Mouse (Mus musculus) stomach, embryonic 15.5 days (tissue): Measurements from ENCODE around the gene Kdm4b. TPM values are rescaled to one million over a fixed set of nuclear protein-coding genes. Genes with fewer than 3 reads are reported as not detected.

Experiments
- ATAC-seq: fragments of 200-750 bp; cut with Nextera tagmentation; 2 replicates; pipeline ENCODE4 v1.8.0; 2017; ENCODE audit warnings: low read depth, moderate number of reproducible peaks, moderate TSS enrichment; ENCODE audit not compliant: insufficient read depth, low FRiP score
- H3K27ac ChIP-seq: fragments of 300-500 bp; sonication (generic); 2 replicates; pipeline ENCODE4 v1.5.1; 2015; ENCODE audit warnings: mild to moderate bottlenecking, inconsistent platforms
- H3K27me3 ChIP-seq: fragments of 300-500 bp; sonication (generic); replicated peaks from 2 replicates; pipeline ENCODE4 v1.6.1; 2015; ENCODE audit warnings: inconsistent platforms
- H3K36me3 ChIP-seq: fragments of 300-500 bp; sonication (generic); 2 replicates; pipeline ENCODE4 v1.6.1; 2015; ENCODE audit warnings: inconsistent platforms
- H3K4me1 ChIP-seq: fragments of 300-500 bp; sonication (generic); 2 replicates; pipeline ENCODE4 v1.6.1; 2015; ENCODE audit warnings: inconsistent platforms
- H3K4me2 ChIP-seq: fragments of 300-500 bp; sonication (generic); 2 replicates; pipeline ENCODE4 v1.6.1; 2015; ENCODE audit warnings: mild to moderate bottlenecking, inconsistent platforms
- H3K4me3 ChIP-seq: fragments of 300-500 bp; sonication (generic); replicated peaks from 2 replicates; pipeline ENCODE4 v1.5.1; 2015; ENCODE audit warnings: inconsistent platforms
- H3K9ac ChIP-seq: fragments of 300-500 bp; sonication (generic); 2 replicates; pipeline ENCODE4 v1.6.1; 2015; ENCODE audit warnings: inconsistent platforms
- H3K9me3 ChIP-seq: fragments of 300-500 bp; sonication (generic); 2 replicates; pipeline ENCODE4 v1.6.1; 2016; ENCODE audit warnings: inconsistent platforms
- WGBS: fragments of 180-500 bp; shearing (Covaris S2); methylation state at CpG from one replicate; pipeline ENCODE4 v1.1.7; 2015; 5-methylcytosine and 5-hydroxymethylcytosine counted together
- polyA plus RNA-seq: library from polyadenylated mRNA; unstranded; fragments of >200 nt; fragmentation: Nextera tagmentation; extraction: Ambion mirVana; gene quantifications from 2 replicates; pipeline ENCODE4 v1.2.1, GENCODE M21; 2015

Gene Kdm4b
- polyA plus RNA-seq, 1 experiment from 2014 or later: 27.8 TPM

DNA sequence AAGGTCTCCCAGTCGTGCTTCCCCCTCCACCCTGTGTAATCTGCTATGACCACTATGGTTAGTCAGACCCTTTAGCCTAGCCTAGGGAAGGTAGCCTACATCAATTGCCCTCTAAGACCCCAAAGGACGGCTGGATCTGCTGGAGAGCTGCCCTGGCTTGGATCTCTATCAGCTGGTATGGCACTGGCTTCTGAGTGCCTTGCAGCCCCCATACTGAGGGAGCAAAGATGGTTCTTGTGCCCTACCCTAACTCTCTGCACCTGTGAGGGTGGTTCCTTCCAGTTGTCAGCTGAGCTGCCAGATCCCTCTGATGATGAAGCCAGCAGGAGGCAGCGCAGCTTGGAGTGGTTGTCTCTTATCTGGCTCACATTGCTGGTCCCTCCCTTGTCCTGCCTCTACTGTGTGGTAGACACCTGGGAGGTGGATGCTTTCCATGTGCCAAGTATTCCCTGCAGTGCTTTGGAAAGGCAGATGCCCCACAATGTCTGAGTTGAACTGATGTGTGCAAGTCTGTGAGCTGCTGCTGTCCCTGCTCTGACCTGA is 33.4 kb downstream of the Kdm4b start:
- no peaks in the 10 kb centered on the region for H3K27me3 ChIP-seq
- H3K4me3 ChIP-seq: no peak overlapping the region
- no peaks in the 10 kb centered on the region for H3K4me1 ChIP-seq
- 78% methylated on average over 3 of the region's 3 CpGs for WGBS
- peaks cover 27% of the 10 kb centered on the region; the same call in 1 of the 2 replicates for H3K36me3 ChIP-seq
- H3K9ac ChIP-seq: no peak overlapping the region
- no peak overlapping the region for H3K4me2 ChIP-seq
- H3K27ac ChIP-seq: no peak overlapping the region
- ATAC-seq: no peak
- H3K9me3 ChIP-seq: no peaks in the 10 kb centered on the region

DNA sequence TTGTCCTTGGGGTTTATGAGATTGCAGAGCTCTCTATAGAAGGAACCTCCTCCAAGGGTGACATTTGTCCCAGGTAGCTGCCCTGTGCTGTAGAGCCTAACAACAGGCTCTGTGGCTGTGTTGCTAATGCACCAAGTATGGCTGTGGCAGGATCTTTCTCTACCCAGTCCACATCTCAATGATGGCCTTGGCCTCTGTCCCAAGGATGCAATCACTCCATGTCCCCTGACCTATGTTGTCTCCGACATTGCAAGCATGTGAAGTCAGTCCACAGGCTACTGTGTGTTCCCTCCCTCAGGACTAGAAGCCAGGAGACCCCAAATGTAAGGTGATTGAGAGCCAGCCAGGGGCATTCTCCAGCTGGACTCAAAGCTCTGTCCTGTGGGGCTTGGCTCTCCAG is 34.0 kb downstream of the Kdm4b start:
- WGBS: 81% methylated on average over 1 of the region's 1 CpGs
- H3K36me3 ChIP-seq: peaks cover 24% of the 10 kb centered on the region; the same call in 1 of the 2 replicates
- no peak overlapping the region for H3K4me3 ChIP-seq
- no peak overlapping the region for H3K4me2 ChIP-seq
- no peaks in the 10 kb centered on the region for H3K4me1 ChIP-seq
- no peak for ATAC-seq
- H3K27ac ChIP-seq: no peak overlapping the region
- no peaks in the 10 kb centered on the region for H3K9me3 ChIP-seq
- H3K27me3 ChIP-seq: no peaks in the 10 kb centered on the region
- no peak overlapping the region for H3K9ac ChIP-seq

GRCm38 (mm10) chr17:56360451-56360850 is 34.6 kb downstream of the Kdm4b start:
- no peaks in the 10 kb centered on the region for H3K9me3 ChIP-seq
- H3K4me2 ChIP-seq: no peak overlapping the region
- H3K27ac ChIP-seq: no peak overlapping the region
- H3K36me3 ChIP-seq: peaks cover 18% of the 10 kb centered on the region; the same call in 1 of the 2 replicates
- WGBS: 69% methylated on average over 8 of the region's 8 CpGs
- H3K9ac ChIP-seq: no peak overlapping the region
- ATAC-seq: no peak
- H3K4me3 ChIP-seq: no peak overlapping the region
- H3K4me1 ChIP-seq: no peaks in the 10 kb centered on the region
- no peaks in the 10 kb centered on the region for H3K27me3 ChIP-seq

- no peak overlapping the region for H3K4me2 ChIP-seq
- H3K9ac ChIP-seq: no peak overlapping the region
- no peaks in the 10 kb centered on the region for H3K27me3 ChIP-seq
- WGBS: 91% methylated on average over 2 of the region's 2 CpGs
- ATAC-seq: no peak
- no peak overlapping the region for H3K4me3 ChIP-seq
- 0 out of 2 replicates have a peak, but pooled peaks cover 8% of the 10 kb centered on the region for H3K36me3 ChIP-seq
- H3K27ac ChIP-seq: no peak overlapping the region
- peaks cover 3% of the 10 kb centered on the region; the same call in 1 of the 2 replicates for H3K4me1 ChIP-seq
- no peaks in the 10 kb centered on the region for H3K9me3 ChIP-seq
These were observed 35.7 kb downstream of the Kdm4b start for GRCm38 (mm10) chr17:56361542-56361941.

GRCm38 (mm10) chr17:56365791-56366673 is 40.2 kb downstream of the Kdm4b start:
- WGBS: 39% methylated on average over 7 of the region's 7 CpGs
- Histone ChIP-seq H3K4me2 (no peak overlapping the region), H3K9me3 (no peaks in the 10 kb centered on the region), H3K9ac (no peak overlapping the region), H3K27me3 (no peaks in the 10 kb centered on the region), H3K27ac (no peak overlapping the region), H3K4me3 (no peak overlapping the region), H3K36me3 (peaks cover 28% of the 10 kb centered on the region; the same call in 1 of the 2 replicates), H3K4me1 (peaks cover 3% of the 10 kb centered on the region; the same call in 1 of the 2 replicates)
- 0 out of 2 replicates have a peak, but pooled peaks have one; percentile 7 for ATAC-seq

- H3K27ac ChIP-seq: no peak overlapping the region
- no peak overlapping the region for H3K4me2 ChIP-seq
- peaks cover 3% of the 10 kb centered on the region; the same call in 1 of the 2 replicates for H3K4me1 ChIP-seq
- no peaks in the 10 kb centered on the region for H3K9me3 ChIP-seq
- ATAC-seq: no peak
- no peak overlapping the region for H3K4me3 ChIP-seq
- no peak overlapping the region for H3K9ac ChIP-seq
- H3K27me3 ChIP-seq: no peaks in the 10 kb centered on the region
- 97% methylated on average over 6 of the region's 6 CpGs for WGBS
- H3K36me3 ChIP-seq: peaks cover 30% of the 10 kb centered on the region; the same call in 1 of the 2 replicates
These were observed 42.5 kb downstream of the Kdm4b start for GRCm38 (mm10) chr17:56368291-56368790.

DNA sequence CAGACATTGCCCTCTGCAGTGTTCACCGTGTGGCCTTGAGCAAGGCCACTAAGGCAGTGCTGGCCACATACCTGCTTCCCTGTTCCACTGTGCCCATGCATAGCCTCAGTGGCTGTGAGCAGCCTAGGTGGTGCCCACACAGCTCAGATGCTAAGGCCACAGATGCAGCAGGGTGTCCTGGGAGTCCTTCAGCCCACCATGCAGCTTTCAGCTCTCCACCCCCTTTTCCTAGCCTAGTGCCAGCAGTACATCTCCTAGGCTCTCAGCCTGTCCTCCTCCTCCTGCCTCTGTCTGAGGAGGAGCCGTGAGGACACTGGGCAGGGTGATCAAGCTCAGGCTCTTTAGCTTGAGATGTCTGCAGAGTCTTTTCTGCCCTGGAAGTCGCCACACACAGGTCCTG is 44.2 kb downstream of the Kdm4b start:
- 82% methylated on average over 3 of the region's 3 CpGs for WGBS
- no peak overlapping the region for H3K9ac ChIP-seq
- H3K9me3 ChIP-seq: no peaks in the 10 kb centered on the region
- H3K4me3 ChIP-seq: no peak overlapping the region
- no peak for ATAC-seq
- no peak overlapping the region for H3K27ac ChIP-seq
- no peak overlapping the region for H3K4me2 ChIP-seq
- H3K36me3 ChIP-seq: peaks cover 34% of the 10 kb centered on the region; the same call in 1 of the 2 replicates
- H3K4me1 ChIP-seq: peaks cover 3% of the 10 kb centered on the region; the same call in 1 of the 2 replicates
- no peaks in the 10 kb centered on the region for H3K27me3 ChIP-seq

DNA sequence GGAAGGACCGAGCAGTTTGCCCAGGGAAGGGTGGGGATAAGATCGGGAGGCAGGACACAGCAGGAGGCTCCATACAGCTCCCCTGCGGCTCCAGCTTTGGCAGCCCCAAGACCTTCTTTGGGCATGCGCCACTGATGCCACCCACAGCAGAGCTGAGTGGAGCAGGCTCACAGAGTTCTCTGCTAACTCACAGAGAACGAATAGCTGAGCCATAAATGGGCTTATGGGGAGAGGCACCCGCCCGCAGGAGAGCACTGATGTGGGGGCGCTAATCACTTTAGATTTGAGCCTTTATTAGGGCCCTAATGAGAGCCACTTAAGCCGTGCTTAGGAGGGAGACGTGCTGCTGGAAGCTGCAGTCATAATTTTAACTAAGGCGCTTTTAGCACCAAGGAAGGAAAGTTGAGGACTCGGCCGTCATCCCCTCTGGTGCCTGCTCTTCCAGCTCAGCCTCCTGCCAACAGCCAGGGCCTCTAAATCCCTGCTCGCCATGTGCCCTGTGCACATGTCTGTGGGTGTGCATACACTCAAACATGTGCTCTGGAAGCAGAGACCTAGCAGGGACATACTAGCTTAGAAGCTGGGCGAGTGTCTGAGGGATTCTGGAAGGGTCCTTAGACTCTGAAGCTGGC is 45.3 kb downstream of the Kdm4b start:
- Histone ChIP-seq H3K27me3 (no peaks in the 10 kb centered on the region), H3K36me3 (peaks cover 37% of the 10 kb centered on the region), H3K4me3 (no peak overlapping the region), H3K9ac (no peak overlapping the region), H3K27ac (no peak overlapping the region), H3K4me1 (no peaks in the 10 kb centered on the region), H3K4me2 (no peak overlapping the region), H3K9me3 (no peaks in the 10 kb centered on the region)
- WGBS: 80% methylated on average over 15 of the region's 15 CpGs
- no peak for ATAC-seq

DNA sequence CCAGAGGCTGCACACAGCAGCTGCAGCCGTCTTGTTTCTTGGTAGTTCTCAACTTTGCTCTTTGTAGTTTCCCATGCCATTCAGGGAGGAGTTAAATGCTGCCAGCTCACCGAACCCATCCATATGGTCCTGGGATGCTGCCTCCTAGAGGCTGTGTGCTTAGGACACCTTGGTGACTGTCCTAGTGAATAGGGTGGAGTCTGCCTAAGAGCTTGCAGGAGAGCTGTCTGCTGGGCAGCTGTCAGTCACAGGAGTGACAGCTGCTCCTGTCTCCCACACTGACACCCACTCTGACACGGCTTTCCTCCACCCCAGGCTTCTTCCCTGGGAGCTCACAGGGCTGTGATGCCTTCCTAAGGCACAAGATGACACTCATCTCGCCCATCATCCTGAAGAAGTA is 46.2 kb downstream of the Kdm4b start:
- Histone ChIP-seq H3K27ac (no peak overlapping the region), H3K9ac (no peak overlapping the region), H3K4me3 (no peak overlapping the region), H3K9me3 (no peaks in the 10 kb centered on the region), H3K27me3 (no peaks in the 10 kb centered on the region), H3K36me3 (peaks cover 40% of the 10 kb centered on the region), H3K4me2 (no peak overlapping the region), H3K4me1 (no peaks in the 10 kb centered on the region)
- ATAC-seq: no peak
- 66% methylated on average over 4 of the region's 4 CpGs for WGBS

DNA sequence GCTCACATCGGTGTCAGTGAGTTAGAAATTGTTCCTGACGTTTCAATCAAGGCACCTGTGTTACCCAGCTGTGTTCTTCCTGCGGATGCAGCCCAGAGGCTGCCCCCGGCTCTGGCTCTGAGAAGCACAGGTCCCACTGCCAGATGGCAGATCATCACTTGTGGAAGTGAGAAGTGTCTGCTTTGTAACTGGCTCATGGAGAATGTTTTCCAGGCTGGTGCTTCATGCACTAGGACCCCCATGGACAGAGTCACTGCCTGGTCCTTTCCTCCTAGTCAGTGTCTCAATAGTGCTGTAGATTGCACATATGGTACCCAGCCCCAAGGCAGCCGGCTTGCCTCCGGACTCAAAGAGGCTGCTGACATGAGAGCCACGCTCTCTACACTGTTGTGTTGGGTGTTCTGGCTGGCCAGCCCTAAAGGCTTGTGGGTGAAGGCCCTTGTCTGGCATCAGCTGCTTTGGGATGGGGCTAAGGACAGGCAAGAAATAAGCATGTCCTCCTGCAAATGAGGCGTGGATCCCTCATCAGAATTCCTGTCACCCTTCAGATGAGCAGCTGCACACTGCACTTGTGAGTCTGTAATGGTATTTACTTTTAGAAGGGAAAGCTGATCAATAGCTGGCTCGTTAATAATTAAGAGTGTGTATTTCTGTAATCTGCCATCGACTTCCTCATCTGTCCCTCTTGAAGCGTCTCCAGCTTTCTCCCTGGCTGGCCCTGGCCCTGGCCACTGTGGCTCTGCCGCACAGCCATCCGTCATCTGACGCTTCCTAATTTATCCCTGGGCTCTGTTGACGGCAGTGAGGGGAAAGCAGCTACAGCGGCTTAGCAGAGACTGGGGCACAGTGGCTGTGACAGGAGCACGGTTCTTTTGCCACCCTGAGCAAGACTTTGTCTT is 47.5 kb downstream of the Kdm4b start:
- Histone ChIP-seq H3K27ac (no peak overlapping the region), H3K4me3 (no peak overlapping the region), H3K4me2 (no peak overlapping the region), H3K27me3 (no peaks in the 10 kb centered on the region), H3K36me3 (peaks cover 36% of the 10 kb centered on the region), H3K9ac (no peak overlapping the region), H3K9me3 (no peaks in the 10 kb centered on the region), H3K4me1 (no peaks in the 10 kb centered on the region)
- WGBS: 69% methylated on average over 17 of the region's 17 CpGs
- ATAC-seq: no peak

GRCm38 (mm10) chr17:56374851-56375250 is 49.0 kb downstream of the Kdm4b start:
- H3K36me3 ChIP-seq: peaks cover 26% of the 10 kb centered on the region
- H3K4me1 ChIP-seq: no peaks in the 10 kb centered on the region
- H3K9ac ChIP-seq: no peak overlapping the region
- H3K27ac ChIP-seq: no peak overlapping the region
- H3K27me3 ChIP-seq: no peaks in the 10 kb centered on the region
- ATAC-seq: no peak
- no peaks in the 10 kb centered on the region for H3K9me3 ChIP-seq
- H3K4me2 ChIP-seq: no peak overlapping the region
- no peak overlapping the region for H3K4me3 ChIP-seq
- 77% methylated on average over 1 of the region's 1 CpGs for WGBS
